Mouse (Mus musculus) spleen, adult 2 months (tissue): ENCODE measurements around the gene Fmnl1.

Source experiments
- CTCF ChIP-seq: fragments of 200-500 bp; IDR thresholded peaks from 2 replicates; pipeline ENCODE4 v1.5.1; 2011; ENCODE audit warnings: mild to moderate bottlenecking, inconsistent platforms; ENCODE audit not compliant: insufficient read depth, insufficient read length, insufficient replicate concordance; ENCODE audit errors: extremely low read depth
- POLR2A ChIP-seq: fragments of 200-500 bp; IDR thresholded peaks from 2 replicates; pipeline ENCODE4 v1.6.1; 2011; ENCODE audit warnings: low read depth, low read length, inconsistent platforms

DNA sequence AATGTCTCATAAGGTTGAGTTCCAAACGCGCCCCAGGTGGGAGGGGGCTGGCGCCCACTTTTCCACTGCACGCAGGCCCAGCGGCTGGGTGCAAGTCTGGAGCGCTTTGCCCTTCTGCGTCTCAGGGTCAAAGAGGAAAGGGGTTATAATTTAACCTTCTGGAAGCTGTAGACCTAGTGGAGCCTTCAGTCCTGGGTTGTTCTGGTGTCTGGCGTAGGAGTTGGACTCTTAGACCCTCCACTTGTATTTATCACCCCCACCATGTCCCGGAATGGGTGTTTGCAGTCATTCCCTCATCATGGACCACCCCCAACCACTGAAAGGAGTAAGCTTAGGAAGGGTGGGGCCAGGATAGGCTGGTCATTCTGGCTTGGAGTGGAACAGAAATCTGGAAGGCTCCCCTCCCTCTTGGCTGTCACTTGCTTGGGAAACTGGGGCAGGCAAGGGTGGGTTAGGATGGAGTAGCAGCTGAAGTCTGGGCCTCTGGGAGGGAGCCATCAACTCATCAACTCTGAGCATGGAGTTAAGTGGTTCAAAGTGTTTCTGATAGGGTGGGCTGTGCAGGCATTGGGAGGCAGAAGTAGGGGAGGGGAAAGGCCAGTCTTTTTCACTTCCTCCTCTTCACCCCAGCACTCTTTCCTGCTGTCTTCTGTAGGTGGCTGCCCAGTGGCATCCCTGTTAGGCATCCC is 940 bp downstream of the Fmnl1 start:
- no peak for TF ChIP-seq CTCF
- TF ChIP-seq POLR2A, result peak; percentile 26
